Mouse (Mus musculus): Measurements from ENCODE around the gene U2af1l4.
A peak's percentile ranks its signal among the peaks of the same experiment; 100 is the strongest.

The U2af1l4 gene

DNA sequence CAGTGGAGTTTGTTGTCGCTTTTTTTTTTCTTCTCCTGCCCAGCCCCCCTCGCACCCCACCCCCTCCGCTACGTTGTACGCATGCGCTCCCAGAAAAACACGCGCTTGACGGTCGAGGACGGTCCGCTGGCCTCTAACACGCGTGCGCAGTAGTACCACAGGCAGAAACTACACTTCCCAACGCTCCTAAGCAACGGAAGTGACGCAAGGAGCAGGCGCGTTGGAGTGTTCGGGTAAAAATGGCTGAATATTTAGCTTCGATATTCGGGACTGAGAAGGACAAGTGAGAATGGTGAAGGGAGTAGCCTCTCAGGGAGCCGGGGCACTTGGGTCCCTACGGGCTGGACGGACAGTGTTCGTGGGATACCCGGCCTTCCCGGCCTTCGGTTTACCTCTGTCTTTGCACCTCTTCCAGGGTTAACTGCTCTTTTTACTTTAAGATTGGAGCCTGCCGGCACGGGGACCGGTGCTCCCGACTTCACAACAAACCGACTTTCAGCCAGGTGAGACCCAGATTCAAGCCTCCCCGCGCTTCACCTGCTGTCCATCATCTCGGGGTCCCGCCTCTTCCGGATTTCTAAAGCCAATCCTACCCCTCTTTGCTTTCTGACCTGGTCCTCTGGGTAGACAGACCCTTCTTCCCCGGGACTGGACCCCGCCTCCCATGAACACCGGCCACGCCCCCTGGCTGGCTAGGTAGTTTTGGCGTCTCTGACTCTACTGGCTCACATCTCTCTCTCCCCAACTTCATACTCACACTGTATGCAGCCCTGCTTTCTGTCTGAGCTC, at the start of gene U2af1l4, which contains the start of the genes Gm49396 and Psenen:
U2af1l4 (plus strand) TSS at position 185 of the 789 bp plus-strand sequence.
Gm49396 (plus strand) TSS at position 228 of the 789 bp plus-strand sequence.
Psenen (minus strand) TSS at position 511 of the 789 bp plus-strand sequence.
- DNase-seq (ENCODE audit: low read depth in 1 of 2, low spot score in 2 of 2): peak; percentile 84 to 89

- DNase-seq (ENCODE audit: low read depth in 1 of 2, low spot score in 2 of 2): no peak
Observed at GRCm38 (mm10) chr7:30515003-30515760, 47.9 kb upstream of the U2af1l4 start.

DNA sequence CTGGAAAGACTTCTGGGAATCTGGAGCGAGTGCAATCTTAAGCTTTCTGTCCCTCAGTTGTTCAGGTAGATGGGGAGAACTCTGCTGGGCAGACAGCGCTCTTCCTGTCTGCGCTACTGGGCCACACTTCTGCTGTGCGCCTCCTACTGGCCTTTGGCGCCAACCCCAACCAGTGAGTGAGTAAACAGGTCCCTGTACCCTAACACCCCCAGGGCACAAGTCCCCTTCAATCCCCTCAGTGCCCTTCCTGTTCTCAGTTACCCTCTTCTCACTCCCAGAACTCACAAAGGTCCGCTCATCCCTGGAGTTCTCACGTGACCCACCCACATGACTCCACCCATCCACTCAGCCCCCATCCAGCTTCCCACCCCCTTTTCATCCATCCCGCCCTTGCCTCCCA, 44.8 kb upstream of the U2af1l4 start:
- no peak for DNase-seq (ENCODE audit: low read depth in 1 of 2, low spot score in 2 of 2)

DNA sequence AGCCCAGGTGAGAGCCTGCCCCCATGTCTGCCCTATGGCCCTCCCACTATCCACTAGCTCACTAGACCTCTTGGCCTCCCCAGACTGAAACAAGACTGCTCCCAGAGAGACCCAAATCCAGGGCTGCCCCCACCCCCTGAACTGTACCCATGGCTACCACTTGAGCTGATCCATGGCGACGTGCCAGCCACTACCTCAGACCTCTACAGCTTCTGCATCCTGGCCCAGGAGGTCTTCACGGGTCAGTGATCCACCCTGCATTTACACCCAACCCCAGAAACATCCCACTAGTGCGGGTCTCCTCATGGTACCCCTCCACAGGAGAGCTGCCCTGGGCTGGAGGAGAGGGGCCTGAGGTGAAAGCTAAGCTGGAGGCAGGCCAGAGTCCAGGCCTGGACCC, 42.7 kb upstream of the U2af1l4 start:
- DNase-seq (ENCODE audit: low read depth in 1 of 2, low spot score in 2 of 2): no peak

DNA sequence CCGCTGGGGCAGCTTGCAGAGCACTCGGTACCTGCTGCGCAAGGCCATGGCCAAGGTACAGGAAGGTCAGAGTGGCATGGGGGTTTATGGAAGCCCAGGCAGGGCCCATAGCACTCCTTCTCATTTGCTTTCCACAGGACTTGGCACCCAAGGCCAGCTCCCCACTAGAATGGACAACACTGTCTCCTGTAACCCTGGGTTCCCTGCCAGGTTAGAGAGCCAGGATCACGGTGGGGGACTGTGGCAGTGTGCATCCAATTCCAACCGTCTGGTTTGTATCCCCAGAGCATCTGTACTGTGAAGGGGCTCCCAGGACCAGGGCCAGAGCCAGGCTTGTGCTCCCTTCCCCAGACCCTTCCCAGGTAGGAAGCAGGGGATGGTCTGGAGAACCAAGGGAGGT, 42.2 kb upstream of the U2af1l4 start:
- DNase-seq (ENCODE audit: low read depth in 1 of 2, low spot score in 2 of 2): no peak

GRCm38 (mm10) chr7:30522871-30523270, 40.2 kb upstream of the U2af1l4 start:
- DNase-seq (ENCODE audit: low read depth in 1 of 2, low spot score in 2 of 2): no peak

GRCm38 (mm10) chr7:30524487-30524886, 38.6 kb upstream of the U2af1l4 start:
- no peak for DNase-seq (ENCODE audit: low read depth in 1 of 2, low spot score in 2 of 2)

GRCm38 (mm10) chr7:30525954-30526353, 37.1 kb upstream of the U2af1l4 start:
- no peak for DNase-seq (ENCODE audit: low read depth in 1 of 2, low spot score in 2 of 2)

DNA sequence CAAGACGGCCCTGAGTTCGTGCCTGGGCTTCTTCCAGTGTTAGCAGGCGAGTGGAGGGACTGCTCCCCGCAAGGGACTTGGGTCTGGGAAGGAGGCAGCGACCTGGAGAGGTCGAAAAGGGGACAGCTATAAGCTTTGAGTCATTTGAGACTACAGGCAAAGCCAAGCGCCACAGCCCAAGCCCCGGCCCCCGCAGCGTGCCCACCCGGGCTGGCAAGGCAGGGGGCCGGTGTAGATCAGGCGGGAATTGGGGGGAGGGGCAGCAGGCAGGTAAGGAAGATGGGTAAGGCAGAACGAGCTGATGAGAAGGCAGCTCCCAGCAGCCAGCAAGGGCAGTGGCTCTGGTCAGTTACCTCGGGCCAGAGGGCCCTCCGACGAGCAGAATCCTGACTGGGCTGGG, 36.7 kb upstream of the U2af1l4 start:
- DNase-seq (ENCODE audit: low read depth in 1 of 2, low spot score in 2 of 2): no peak

DNA sequence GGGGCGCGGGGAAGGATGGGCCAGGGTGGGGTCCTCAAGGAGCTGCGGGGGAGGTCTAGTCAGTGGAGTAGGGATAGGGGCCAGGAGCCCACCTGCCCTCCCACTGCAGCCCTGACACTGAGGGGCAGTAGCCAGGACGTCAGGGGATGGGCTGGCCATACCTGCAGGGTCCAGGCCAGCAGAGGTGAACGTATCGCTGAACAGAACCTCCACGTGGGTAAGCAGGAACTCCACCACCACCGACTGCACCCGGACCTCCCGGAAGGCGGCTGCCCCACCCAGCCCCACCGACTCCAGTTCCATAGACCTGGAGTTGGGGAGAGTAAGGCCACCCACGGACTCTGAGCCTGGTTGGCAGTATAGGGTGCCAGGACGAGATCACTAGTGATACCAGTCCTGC, 36.1 kb upstream of the U2af1l4 start:
- no peak for DNase-seq (ENCODE audit: low read depth in 1 of 2, low spot score in 2 of 2)

DNA sequence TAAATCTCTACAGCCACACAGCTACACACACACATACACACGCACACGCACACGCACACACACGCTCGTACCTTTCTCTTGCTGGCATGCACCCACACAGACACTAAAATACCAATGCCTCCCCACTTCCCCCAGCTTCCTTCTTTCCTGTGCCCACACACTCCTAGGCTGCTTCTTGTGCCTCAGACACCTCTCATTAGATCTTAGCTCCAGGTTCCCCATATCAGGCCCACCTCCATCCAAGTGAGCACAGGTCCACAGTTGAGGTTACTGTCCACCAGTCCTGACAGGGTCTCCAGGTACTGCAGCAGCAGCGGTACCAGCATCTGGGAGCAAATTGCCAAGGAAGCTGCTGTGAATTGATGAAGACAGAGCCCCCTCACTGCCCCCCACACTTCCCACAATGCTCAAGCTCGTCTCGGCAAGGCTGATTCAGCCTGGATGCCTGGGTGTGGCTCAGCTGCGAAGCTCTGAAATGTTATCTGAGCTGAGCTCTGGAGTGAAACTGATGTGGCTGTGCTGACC, 31.7 kb upstream of the U2af1l4 start:
- DNase-seq (ENCODE audit: low read depth in 1 of 2, low spot score in 2 of 2): no peak

DNA sequence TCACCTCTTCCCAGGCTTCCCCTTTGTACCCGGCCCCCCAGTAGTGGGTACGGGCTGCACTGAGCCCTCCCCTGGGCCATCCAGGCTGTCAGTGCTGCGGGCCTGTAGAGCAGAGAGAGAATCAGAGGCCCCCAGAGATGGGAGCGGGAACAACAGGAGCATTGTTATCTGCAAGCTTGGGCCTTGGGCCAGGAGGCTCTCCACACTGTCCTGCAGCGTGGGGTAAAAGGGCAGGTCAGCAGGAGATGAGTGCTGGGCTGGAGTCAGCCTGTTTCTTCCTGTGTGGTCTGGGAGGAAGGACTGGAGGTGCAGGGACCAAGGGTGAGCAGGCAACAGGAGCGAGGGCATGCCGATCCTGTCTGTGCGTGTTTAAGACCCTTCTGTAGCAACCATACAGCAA, 30.2 kb upstream of the U2af1l4 start:
- no peak for DNase-seq (ENCODE audit: low read depth in 1 of 2, low spot score in 2 of 2)

- no peak for DNase-seq (ENCODE audit: low read depth in 1 of 2, low spot score in 2 of 2)
Observed at GRCm38 (mm10) chr7:30533941-30534632, 29.0 kb upstream of the U2af1l4 start.

DNA sequence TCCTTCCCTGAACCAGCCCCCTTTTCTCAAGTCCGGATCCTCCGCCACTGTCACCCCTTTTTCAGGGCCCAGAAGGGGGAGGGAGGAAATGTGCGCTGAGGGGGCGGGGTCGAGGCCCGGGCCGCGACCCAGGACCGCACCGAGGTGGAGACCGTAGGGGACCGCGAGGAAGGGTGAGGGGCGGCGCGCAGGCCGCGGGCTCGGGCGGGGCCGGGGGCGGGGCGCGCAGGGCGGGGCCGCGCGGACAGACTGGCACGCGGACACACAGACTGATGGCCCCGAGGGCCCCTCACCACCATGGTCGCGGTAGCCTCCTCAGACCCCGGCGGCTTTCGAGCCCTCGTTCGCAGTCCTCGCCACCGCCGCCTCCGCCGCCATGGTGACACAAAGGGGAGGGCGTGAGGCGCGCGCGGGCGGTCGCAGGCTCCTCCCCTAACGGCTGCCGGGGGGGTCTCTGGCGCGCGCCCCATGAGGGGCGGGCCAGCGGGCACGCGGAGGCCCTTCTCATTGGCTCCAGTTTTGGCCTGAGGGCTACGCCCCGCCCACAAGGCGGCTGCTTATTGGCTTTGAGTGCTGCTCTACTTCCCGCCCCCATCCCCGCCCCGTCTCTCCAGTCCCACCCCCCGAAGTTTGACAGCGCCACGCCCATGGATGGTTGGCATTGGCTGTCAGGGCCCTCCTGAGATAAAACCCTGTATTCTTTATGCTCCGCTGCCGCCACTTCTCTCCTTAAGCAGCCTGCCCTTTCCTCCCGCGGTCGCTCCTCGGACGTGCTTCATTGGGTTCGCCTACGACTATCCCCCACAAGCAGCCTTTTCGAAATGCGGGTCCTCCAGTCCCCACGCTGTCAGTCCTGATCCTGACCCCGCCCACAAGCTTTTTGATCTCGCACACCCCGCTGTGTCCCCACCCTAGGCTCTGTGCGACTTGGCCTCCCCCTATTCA, 28.2 kb upstream of the U2af1l4 start, which contains the start of gene Arhgap33:
Arhgap33 (minus strand) TSS at position 428 of the 945 bp plus-strand sequence.
- DNase-seq (ENCODE audit: low read depth in 1 of 2, low spot score in 2 of 2): peak; percentile 78 to 79

DNA sequence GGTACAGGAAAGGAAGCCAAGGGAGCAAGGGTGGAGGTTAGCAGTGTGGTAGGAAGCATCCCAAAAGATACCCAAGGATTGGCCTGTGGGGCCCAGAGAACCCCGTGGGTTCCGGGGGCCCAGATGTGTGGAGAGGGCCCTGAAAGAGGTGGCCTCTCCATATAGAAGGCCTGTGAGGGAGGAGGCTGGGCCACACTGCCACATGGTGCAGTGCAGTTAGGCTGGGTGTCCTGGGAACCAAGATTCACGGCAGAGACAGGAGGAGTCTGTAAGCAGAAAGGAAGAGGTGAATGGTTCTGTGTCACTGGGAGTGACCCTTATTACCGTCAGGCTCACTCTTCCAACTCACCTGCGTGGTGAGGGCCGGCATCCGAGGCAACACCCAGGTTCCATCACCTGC, 22.5 kb upstream of the U2af1l4 start:
- DNase-seq (ENCODE audit: low read depth in 1 of 2, low spot score in 2 of 2): no peak

GRCm38 (mm10) chr7:30544327-30544726, 18.8 kb upstream of the U2af1l4 start:
- no peak for DNase-seq (ENCODE audit: low read depth in 1 of 2, low spot score in 2 of 2)

- no peak for DNase-seq (ENCODE audit: low read depth in 1 of 2, low spot score in 2 of 2)
Observed at GRCm38 (mm10) chr7:30549880-30550279, 13.2 kb upstream of the U2af1l4 start.

DNA sequence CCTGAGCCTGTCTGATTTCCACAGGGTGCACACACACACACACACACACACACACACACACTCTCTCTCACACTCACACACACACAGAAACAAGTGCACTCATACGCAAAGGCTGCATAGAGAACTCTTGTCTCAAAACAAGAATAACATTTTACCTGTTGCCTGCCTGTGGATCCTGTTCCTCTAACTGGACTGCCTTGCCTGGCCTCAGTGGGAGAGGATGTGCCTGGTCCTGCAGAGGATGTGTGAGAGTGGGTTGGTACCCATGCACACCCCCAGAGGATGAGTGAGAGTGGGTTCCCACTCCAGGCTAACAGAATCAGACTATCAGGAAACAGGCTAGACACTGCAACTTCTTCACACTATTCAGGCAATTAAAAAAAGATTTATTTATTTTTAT, 12.5 kb upstream of the U2af1l4 start:
- no peak for DNase-seq (ENCODE audit: low read depth in 1 of 2, low spot score in 2 of 2)

DNA sequence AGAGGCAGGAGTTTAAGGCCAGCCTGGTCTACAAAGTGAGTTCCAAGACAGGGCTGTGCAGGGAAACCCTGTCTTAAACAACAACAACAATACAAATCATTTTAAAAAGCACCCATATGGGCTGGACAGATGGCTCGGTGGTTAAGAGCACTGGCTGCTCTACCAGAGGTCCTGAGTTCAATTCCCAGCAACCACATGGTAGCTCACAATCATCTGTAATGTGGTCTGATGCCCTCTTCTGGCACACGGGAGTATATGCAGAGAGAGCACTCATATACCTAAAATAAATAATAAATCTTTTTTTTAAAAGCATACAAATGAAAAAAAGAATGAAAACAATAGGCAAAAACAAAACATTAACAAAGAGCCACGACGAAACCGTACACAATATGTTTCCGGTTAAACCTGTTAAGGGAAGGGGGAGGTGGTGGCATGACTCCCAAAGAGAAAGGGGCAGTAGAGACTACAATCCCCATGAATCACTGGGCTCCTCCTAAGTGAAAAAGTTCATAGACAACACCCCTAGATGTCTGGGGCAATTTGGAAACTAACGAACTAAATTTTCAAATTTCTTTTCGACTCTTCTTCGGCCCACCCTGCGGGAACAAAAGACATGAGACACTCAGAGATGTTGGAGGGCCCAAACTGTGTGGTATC, 11.5 kb upstream of the U2af1l4 start:
- peak in 1 of 2 experiments; percentile 41 for DNase-seq (ENCODE audit: low read depth in 1 of 2, low spot score in 2 of 2)
